Mouse (Mus musculus): ENCODE data around the gene Wwox. TPM values are rescaled to one million over a fixed set of nuclear protein-coding genes. Genes with fewer than 3 reads are reported as not detected.

Gene Wwox
- polyA plus RNA-seq, 1 experiment from 2014 or later: 13.8 TPM

GRCm38 (mm10) chr8:114978206-114978960 is 538.9 kb downstream of the Wwox start:
- Histone ChIP-seq H3K4me3 (ENCODE audit: low read depth, low read length) (no peak overlapping the region), H3K27ac (ENCODE audit: low read depth, low read length) (no peak overlapping the region), H3K9ac (ENCODE audit: low read length) (no peak overlapping the region), H3K4me2 (ENCODE audit: low read depth, low read length, severe bottlenecking) (no peak overlapping the region), H3K27me3 (ENCODE audit: control insufficient read depth, insufficient read depth, low read length) (no peaks in the 10 kb centered on the region), H3K36me3 (ENCODE audit: control insufficient read depth, insufficient read depth, low read length) (no peaks in the 10 kb centered on the region), H3K9me3 (ENCODE audit: control insufficient read depth, low read length) (no peaks in the 10 kb centered on the region), H3K4me1 (replicated peaks; ENCODE audit: control insufficient read depth, insufficient read depth, low read length) (no peaks in the 10 kb centered on the region)
- DNase-seq (ENCODE audit: low spot score) (no peak), ATAC-seq (replicated peaks; ENCODE audit: low FRiP score) (no peak)
- 85% methylated on average over 15 of the region's 15 CpGs for WGBS

- DNase-seq (ENCODE audit: low spot score) (no peak), ATAC-seq (replicated peaks; ENCODE audit: low FRiP score) (no peak)
- Histone ChIP-seq H3K27ac (ENCODE audit: low read depth, low read length) (no peak overlapping the region), H3K9ac (ENCODE audit: low read length) (no peak overlapping the region), H3K9me3 (ENCODE audit: control insufficient read depth, low read length) (no peaks in the 10 kb centered on the region), H3K4me2 (ENCODE audit: low read depth, low read length, severe bottlenecking) (no peak overlapping the region), H3K27me3 (ENCODE audit: control insufficient read depth, insufficient read depth, low read length) (no peaks in the 10 kb centered on the region), H3K36me3 (ENCODE audit: control insufficient read depth, insufficient read depth, low read length) (no peaks in the 10 kb centered on the region), H3K4me1 (replicated peaks; ENCODE audit: control insufficient read depth, insufficient read depth, low read length) (no peaks in the 10 kb centered on the region), H3K4me3 (ENCODE audit: low read depth, low read length) (no peak overlapping the region)
Observed at GRCm38 (mm10) chr8:114979671-114980070, 540.2 kb downstream of the Wwox start.

- no peak for DNase-seq (ENCODE audit: low spot score)
- Histone ChIP-seq H3K4me2 (ENCODE audit: low read depth, low read length, severe bottlenecking) (no peak overlapping the region), H3K27me3 (ENCODE audit: control insufficient read depth, insufficient read depth, low read length) (no peaks in the 10 kb centered on the region), H3K4me1 (replicated peaks; ENCODE audit: control insufficient read depth, insufficient read depth, low read length) (no peaks in the 10 kb centered on the region), H3K36me3 (ENCODE audit: control insufficient read depth, insufficient read depth, low read length) (no peaks in the 10 kb centered on the region), H3K27ac (ENCODE audit: low read depth, low read length) (no peak overlapping the region), H3K4me3 (ENCODE audit: low read depth, low read length) (no peak overlapping the region), H3K9me3 (ENCODE audit: control insufficient read depth, low read length) (no peaks in the 10 kb centered on the region), H3K9ac (ENCODE audit: low read length) (no peak overlapping the region)
- 95% methylated on average over 11 of the region's 11 CpGs for WGBS
- ATAC-seq (replicated peaks; ENCODE audit: low FRiP score): no peak
Observed at GRCm38 (mm10) chr8:114982762-114983161, 543.3 kb downstream of the Wwox start.

DNA sequence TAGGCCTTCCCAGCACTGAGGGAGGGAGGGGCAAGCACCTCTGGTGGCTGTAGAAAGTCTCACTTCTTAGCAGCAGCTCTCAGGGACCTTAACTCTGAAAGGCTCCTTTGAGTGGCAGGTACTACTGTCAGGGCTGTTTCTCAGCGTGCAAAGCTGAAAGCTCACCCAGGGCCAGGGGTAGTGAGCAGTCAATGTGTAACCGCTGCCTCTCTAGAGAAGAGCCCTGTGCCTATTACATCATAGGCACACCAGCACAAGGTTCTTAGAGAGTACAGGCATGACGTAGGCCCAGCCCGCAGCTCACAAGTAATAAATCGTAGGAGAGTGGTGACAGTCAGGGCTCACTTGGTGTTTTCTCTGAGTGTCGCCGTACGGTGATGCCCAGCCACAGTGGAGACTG is 545.0 kb downstream of the Wwox start:
- ATAC-seq (replicated peaks; ENCODE audit: low FRiP score) (no peak), DNase-seq (ENCODE audit: low spot score) (no peak)
- Histone ChIP-seq H3K27ac (ENCODE audit: low read depth, low read length) (no peak overlapping the region), H3K9me3 (ENCODE audit: control insufficient read depth, low read length) (no peaks in the 10 kb centered on the region), H3K36me3 (ENCODE audit: control insufficient read depth, insufficient read depth, low read length) (no peaks in the 10 kb centered on the region), H3K9ac (ENCODE audit: low read length) (no peak overlapping the region), H3K4me2 (ENCODE audit: low read depth, low read length, severe bottlenecking) (no peak overlapping the region), H3K27me3 (ENCODE audit: control insufficient read depth, insufficient read depth, low read length) (no peaks in the 10 kb centered on the region), H3K4me1 (replicated peaks; ENCODE audit: control insufficient read depth, insufficient read depth, low read length) (no peaks in the 10 kb centered on the region), H3K4me3 (ENCODE audit: low read depth, low read length) (no peak overlapping the region)
- 83% methylated on average over 8 of the region's 8 CpGs for WGBS

DNA sequence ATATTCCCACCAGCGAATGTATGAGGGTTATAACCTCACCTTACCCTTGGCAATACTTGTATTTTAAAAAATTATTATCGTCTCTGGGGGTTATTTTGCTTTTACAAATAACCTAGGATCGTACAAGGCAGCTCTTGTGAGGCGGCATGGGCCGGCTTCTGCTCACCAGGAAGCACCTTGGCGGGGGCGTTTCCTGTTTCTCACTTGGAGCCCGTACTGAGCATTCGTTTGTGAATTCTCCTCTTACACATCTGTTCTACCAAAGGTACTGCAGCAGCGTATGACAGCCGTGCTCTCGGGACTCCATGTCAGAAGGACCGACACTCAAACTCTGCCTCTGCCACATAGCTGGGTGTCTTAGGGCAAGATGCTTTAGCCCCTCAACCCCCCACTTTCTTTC is 546.5 kb downstream of the Wwox start:
- 88% methylated on average over 13 of the region's 13 CpGs for WGBS
- Histone ChIP-seq H3K9me3 (ENCODE audit: control insufficient read depth, low read length) (no peaks in the 10 kb centered on the region), H3K4me3 (ENCODE audit: low read depth, low read length) (no peak overlapping the region), H3K27me3 (ENCODE audit: control insufficient read depth, insufficient read depth, low read length) (no peaks in the 10 kb centered on the region), H3K9ac (ENCODE audit: low read length) (no peak overlapping the region), H3K4me2 (ENCODE audit: low read depth, low read length, severe bottlenecking) (no peak overlapping the region), H3K4me1 (replicated peaks; ENCODE audit: control insufficient read depth, insufficient read depth, low read length) (no peaks in the 10 kb centered on the region), H3K27ac (ENCODE audit: low read depth, low read length) (no peak overlapping the region), H3K36me3 (ENCODE audit: control insufficient read depth, insufficient read depth, low read length) (no peaks in the 10 kb centered on the region)
- ATAC-seq (replicated peaks; ENCODE audit: low FRiP score) (no peak), DNase-seq (ENCODE audit: low spot score) (no peak)

DNA sequence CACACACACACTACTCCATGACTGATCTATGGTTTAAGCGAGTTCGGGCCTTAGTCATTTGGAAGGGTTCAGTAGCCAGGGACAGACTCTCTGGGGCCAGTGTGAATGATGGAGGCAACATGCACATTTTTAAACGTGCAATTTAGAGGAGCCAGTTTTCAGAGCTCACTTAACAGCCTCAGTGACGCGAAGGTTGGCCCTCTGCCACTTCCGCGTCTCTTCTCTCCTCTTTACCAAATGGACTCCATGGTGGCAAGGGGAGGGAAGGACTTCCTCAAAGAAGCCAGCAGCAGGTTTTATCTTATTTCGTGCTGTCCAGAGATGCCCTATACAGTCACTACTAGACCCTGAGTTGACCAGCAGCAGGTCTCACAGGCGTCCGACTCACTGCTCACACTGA is 547.5 kb downstream of the Wwox start:
- H3K9me3 ChIP-seq (ENCODE audit: control insufficient read depth, low read length): no peaks in the 10 kb centered on the region
- H3K9ac ChIP-seq (ENCODE audit: low read length): no peak overlapping the region
- H3K36me3 ChIP-seq (ENCODE audit: control insufficient read depth, insufficient read depth, low read length): no peaks in the 10 kb centered on the region
- H3K4me2 ChIP-seq (ENCODE audit: low read depth, low read length, severe bottlenecking): no peak overlapping the region
- WGBS: 93% methylated on average over 10 of the region's 10 CpGs
- H3K27me3 ChIP-seq (ENCODE audit: control insufficient read depth, insufficient read depth, low read length): no peaks in the 10 kb centered on the region
- no peak for ATAC-seq (replicated peaks; ENCODE audit: low FRiP score)
- no peak overlapping the region for H3K4me3 ChIP-seq (ENCODE audit: low read depth, low read length)
- no peaks in the 10 kb centered on the region for H3K4me1 ChIP-seq (replicated peaks; ENCODE audit: control insufficient read depth, insufficient read depth, low read length)
- DNase-seq (ENCODE audit: low spot score): no peak
- H3K27ac ChIP-seq (ENCODE audit: low read depth, low read length): no peak overlapping the region

- DNase-seq (ENCODE audit: low spot score): no peak
- Histone ChIP-seq H3K9me3 (ENCODE audit: control insufficient read depth, low read length) (no peaks in the 10 kb centered on the region), H3K9ac (ENCODE audit: low read length) (no peak overlapping the region), H3K36me3 (ENCODE audit: control insufficient read depth, insufficient read depth, low read length) (no peaks in the 10 kb centered on the region), H3K4me3 (ENCODE audit: low read depth, low read length) (no peak overlapping the region), H3K4me2 (ENCODE audit: low read depth, low read length, severe bottlenecking) (no peak overlapping the region), H3K27ac (ENCODE audit: low read depth, low read length) (no peak overlapping the region), H3K4me1 (replicated peaks; ENCODE audit: control insufficient read depth, insufficient read depth, low read length) (no peaks in the 10 kb centered on the region), H3K27me3 (ENCODE audit: control insufficient read depth, insufficient read depth, low read length) (no peaks in the 10 kb centered on the region)
- WGBS: 40% methylated on average over 13 of the region's 13 CpGs
- ATAC-seq (replicated peaks; ENCODE audit: low FRiP score): no peak
Observed at GRCm38 (mm10) chr8:114990865-114991613, 551.6 kb downstream of the Wwox start.

- DNase-seq (ENCODE audit: low spot score) (peak; percentile 20), ATAC-seq (replicated peaks; ENCODE audit: low FRiP score) (no peak)
- Histone ChIP-seq H3K4me3 (ENCODE audit: low read depth, low read length) (no peak overlapping the region), H3K36me3 (ENCODE audit: control insufficient read depth, insufficient read depth, low read length) (no peaks in the 10 kb centered on the region), H3K4me2 (ENCODE audit: low read depth, low read length, severe bottlenecking) (no peak overlapping the region), H3K27ac (ENCODE audit: low read depth, low read length) (no peak overlapping the region), H3K27me3 (ENCODE audit: control insufficient read depth, insufficient read depth, low read length) (no peaks in the 10 kb centered on the region), H3K9ac (ENCODE audit: low read length) (no peak overlapping the region), H3K4me1 (replicated peaks; ENCODE audit: control insufficient read depth, insufficient read depth, low read length) (no peaks in the 10 kb centered on the region), H3K9me3 (ENCODE audit: control insufficient read depth, low read length) (peaks cover 4% of the 10 kb centered on the region; the same call in 1 of the 2 replicates)
- WGBS: 93% methylated on average over 11 of the region's 11 CpGs
Observed at GRCm38 (mm10) chr8:115000736-115001135, 561.3 kb downstream of the Wwox start.
